Mouse (Mus musculus): ENCODE measurements around the gene Vmn1r2.
"Not testable (repeated sequence)": the region's sequence is repeated elsewhere in the genome, so short reads cannot be mapped to it uniquely, and the experiment has no call there.

Gene Vmn1r2

DNA sequence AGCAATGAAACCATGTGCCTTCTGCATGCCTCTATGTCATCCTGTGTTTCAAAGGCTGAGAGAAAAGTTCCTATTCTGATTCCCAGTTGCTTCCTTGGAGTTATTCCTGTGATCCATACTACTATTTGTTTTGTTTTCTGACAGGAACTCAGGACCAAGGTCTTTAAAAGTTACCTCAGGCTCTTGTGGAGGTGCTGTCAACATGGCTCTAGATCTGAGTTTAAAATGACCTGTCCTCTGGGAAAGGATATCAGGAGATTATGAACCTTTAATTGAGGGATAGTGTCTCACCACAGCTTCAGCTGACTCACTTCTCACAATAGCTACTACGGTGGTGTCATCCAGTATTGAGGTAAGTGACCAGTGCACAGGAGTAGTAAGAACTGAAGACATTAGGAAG is at the start of gene Vmn1r2:
Gene Vmn1r2 (plus strand): TSS at position 301 of the 400 bp plus-strand sequence.
- DNase-seq: not testable (repeated sequence)

DNA sequence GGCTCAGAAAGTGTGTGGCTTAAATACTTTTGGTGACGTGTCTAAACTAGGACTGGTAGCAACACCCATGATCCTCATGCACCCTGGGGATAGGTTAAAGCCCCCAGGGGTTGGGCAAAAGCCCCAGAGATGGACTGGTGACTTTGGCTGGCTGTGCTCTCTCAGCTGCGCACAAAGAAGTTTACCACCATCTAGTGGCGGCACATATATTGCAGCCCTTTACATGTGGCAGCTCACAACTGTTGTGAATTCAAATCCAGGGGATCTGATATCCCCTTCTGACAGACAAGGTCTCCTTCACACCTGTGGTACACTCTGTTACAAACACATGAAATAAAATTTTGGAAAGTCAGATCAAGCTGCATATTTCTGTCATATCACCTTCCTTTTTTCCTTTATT is 19.2 kb upstream of the Vmn1r2 start:
- DNase-seq: not testable (repeated sequence)

DNA sequence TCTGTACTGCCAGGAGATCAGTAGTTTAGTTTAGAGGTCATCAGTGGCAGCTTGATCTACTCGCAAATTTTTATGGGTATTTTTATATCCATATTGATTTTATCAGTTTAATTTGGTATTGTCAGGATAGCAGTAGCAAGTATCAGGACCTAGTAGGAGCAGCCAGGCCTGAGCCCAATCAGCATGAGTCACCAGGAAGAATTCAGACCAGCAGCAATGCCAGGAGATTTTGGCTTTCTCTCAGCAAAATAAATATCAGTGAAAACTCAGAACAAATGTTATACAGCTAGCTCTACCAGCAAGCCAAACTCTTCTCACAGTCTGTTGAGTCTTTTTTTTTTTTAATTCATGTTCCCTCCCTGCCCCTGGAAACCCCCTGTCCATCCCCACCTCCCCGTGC is 13.8 kb upstream of the Vmn1r2 start:
- not testable (repeated sequence) for DNase-seq

DNA sequence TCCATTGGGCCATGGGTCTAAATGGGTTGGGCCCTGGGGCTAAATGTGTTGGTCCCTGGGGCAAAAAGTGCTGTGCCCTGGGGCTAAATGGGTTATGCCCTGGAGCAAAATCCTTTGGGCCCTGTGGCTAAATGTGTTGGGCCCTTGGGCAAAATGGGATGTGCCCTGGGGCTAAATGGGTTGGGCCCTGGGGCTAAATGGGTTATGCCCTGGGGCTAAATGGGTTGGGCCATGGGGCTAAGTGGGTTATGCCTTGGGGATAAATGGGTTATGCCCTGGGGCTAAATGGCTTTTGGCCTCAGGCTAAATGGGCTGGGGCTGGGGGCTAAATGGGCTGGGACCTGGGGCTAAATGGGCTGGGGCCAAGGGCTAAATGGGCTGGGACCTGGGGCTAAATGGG is 2.7 kb upstream of the Vmn1r2 start:
- DNase-seq: not testable (repeated sequence)

DNA sequence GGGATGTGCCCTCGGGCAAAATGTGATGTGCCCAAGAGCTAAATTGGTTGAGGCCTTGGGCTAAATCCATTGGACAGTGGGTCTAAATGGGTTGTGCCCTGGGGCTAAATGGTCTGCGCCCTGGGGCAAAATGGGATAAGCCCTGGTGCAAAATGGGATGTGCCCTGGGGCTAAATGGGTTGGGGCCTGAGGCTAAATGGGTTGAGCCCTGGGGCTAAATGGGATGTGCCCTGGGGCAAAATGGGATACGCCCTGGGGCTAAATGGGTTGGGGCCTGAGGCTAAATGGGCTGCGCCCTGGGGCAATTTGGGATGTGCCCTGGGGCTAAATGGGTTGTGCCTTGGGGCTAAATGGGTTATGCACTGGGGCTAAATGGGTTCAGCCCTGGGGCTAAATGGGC is 2.1 kb upstream of the Vmn1r2 start:
- DNase-seq: no peak

DNA sequence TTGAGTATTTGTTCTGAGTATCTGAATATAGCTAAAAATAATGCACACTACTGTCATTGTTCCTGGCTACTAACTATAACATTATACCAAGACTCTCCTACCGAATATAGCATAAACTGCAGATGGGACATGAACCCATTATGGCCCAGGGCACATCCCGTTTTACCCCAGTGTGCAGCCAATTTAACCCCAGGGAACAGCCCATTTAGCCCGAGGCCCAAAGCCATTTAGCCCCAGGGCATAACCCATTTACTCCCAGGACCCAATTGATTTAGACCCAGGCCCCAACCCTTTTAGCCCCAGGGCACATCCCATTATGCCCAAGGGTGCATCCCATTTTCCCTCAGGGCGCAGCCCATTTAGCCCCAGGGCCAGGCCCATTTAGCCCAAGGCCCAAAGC is 7.5 kb downstream of the Vmn1r2 start:
- DNase-seq: not testable (repeated sequence)

DNA sequence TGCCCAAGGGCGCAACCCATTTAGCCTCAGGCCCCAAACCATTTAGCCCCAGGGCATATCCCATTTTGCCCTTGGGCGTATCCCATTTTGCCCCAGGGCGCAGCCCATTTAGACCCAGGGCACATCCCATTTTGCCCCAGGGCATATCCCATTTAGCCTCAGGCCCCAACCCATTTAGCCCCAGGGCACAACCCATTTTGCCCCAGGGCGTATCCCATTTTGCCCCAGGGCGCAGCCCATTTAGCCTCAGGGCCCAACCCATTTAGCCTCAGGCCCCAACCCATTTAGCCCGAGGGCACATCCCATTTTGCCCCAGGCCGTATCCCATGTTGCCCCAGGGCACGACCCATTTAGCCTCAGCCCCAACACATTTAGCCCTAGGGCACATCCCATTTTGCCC is 8.6 kb downstream of the Vmn1r2 start:
- DNase-seq: not testable (repeated sequence)

DNA sequence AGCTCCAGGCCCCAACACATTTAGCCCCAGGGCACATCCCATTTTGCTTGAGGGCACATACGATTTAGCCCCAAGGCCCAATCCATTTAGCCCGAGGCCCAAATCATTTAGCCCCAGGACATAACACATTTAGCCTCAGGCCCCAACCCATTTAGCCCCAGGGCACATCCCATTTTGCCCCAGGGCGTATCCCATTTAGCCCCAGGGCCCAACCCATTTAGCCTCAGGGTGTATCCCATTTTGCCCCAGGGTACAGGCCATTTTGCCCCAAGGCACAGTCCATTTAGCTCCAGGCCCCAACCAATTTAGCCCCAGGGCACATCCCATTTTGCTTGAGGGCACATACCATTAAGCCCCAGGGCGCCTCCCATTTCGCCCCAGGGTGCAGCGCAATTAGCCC is 9.1 kb downstream of the Vmn1r2 start:
- DNase-seq: not testable (repeated sequence)

DNA sequence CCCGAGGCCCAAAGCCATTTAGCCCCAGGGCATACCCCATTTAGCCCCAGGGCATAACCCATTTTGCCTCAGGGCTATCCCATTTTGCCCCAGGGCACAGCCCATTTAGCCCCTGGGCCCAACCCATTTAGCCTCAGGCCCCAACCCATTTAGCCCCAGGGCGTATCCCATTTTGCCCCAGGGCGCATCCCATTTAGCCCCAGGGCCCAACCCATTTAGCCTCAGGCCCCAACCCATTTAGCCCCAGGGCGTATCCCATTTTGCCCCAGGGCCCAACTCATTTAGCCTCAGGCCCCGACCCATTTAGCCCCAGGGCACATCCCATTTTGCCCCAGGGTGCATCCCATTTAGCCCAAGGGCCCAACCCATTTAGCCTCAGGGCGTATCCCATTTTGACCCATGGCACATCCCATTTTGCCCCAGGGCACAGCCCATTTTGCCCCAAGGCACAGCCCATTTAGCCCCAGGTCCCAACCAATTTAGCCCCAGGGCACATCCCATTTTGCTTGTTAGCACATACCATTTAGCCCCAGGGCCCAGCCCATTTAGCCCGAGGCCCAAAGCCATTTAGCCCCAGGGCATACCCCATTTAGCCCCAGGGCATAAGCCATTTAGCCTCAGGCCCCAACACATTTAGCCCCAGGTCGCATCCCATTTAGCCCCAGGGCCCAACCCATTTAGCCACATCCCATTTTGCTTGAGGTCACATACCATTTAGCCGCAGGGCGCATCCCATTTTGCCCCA is 9.8 kb downstream of the Vmn1r2 start:
- not testable (repeated sequence) for DNase-seq

DNA sequence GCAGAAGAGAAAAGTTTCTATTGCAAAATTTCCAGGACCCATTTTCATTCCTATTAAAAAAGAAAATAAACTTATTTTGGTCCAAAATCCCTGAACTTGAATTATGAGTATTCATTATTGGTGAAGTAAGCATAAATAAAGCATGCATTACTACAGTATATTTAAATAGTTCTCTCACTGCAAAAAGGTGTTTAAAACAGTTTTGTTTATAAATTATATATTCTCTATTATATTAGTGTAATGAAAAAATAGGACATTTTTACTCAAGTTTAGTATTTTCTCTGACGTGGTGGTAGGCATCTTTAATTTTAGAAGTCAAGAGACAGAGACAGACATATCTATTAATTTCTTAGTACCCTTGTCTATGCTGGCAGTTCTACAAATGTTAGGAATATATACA is 18.1 kb downstream of the Vmn1r2 start, which contains the start of gene Vmn1r3:
Gene Vmn1r3 (minus strand): TSS at position 101 of the 400 bp plus-strand sequence.
- DNase-seq: not testable (repeated sequence)

DNA sequence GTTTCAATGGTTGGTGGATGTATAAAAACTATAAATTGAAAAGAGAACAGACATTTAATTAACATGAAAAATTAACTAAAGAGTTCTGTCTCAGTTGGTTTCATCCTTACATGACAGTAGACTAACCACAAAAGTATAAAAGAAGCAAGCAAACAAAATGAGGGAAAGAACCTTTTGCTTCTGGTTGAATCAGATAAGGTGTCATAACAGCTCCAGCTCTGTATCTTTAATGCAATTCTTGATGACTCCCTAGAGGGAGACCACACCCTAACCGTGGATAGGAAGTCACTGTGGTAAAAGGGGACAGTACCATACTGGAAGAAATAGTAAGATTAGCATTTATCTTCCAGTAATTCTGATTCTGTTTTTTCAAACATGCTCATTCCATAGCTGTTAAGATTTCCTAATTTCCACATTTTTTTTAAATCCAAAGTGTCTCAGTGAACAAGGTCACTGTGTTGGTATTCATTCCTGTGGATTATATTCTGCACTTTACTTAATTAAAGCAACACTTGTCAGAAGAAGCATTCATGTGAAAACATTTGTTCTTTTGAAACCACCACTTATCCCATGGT is 42.6 kb downstream of the Vmn1r2 start:
- not testable (repeated sequence) for DNase-seq

DNA sequence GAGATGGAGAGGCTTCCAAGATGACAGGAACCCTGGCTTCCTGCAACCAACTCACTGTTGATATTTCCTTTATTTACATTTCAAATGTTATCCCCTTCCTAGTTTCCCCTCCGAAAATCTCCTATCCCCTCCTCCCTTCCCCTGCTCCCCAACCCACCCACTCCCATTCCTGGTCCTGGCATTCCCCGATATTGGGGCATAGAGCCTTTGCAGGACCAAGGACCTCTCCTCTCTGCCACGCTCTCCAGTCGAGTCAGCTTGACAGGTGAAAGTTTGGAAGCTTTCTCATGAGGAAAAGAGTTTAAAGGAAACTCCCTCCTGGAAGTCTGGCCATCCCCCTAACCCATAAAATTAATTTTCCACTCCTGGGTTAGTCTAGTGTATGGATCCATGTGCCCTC is 46.2 kb downstream of the Vmn1r2 start:
- not testable (repeated sequence) for DNase-seq

DNA sequence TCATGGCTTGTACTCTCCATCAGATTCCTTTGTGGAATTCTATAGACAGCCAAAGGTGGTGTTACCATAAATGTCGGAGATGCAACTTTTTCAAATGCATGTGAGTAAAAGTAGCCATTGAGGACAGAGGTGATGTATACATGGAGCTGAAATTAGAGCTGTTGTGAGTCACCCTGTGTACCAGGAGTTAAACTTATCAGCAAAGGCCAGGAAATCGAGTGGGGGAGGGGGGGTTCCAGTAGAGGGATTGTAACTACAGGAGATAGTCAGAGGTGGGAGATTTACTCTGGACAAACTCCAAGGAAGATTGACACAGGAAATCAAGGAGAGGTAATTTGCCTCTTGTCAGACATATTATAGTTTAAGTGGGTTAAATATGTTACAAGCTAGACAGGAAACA is 49.3 kb downstream of the Vmn1r2 start:
- not testable (repeated sequence) for DNase-seq

Data from cerebellum, adult 11 months (tissue).